Mouse (Mus musculus): Measurements from ENCODE around the gene Kmt2c. TPM values are rescaled to one million over a fixed set of nuclear protein-coding genes. Genes with fewer than 3 reads are reported as not detected.
"Not testable (repeated sequence)": the region's sequence is repeated elsewhere in the genome, so short reads cannot be mapped to it uniquely, and the experiment has no call there.

Kmt2c gene
- polyA plus RNA-seq, 1 experiment from 2014 or later: 10.0 TPM

GRCm38 (mm10) chr5:25256686-25257085, 241.9 kb downstream of the Kmt2c start:
- Histone ChIP-seq H3K27ac (ENCODE audit: low read length) (no peak overlapping the region), H3K9ac (replicated peaks; ENCODE audit: low read length) (no peak overlapping the region), H3K27me3 (ENCODE audit: insufficient read depth, low read length) (no peaks in the 10 kb centered on the region), H3K4me3 (ENCODE audit: low read length) (no peak overlapping the region), H3K36me3 (ENCODE audit: insufficient read depth, low read length) (peaks cover 31% of the 10 kb centered on the region), H3K4me2 (replicated peaks; ENCODE audit: low read depth, low read length) (no peak overlapping the region), H3K4me1 (ENCODE audit: insufficient read depth, low read length) (peaks cover 6% of the 10 kb centered on the region), H3K9me3 (ENCODE audit: low read length) (no peaks in the 10 kb centered on the region)
- ATAC-seq (ENCODE audit: low FRiP score, low TSS enrichment): no peak
- 87% methylated on average over 2 of the region's 2 CpGs for WGBS

- H3K27ac ChIP-seq (ENCODE audit: low read length): 0 out of 2 replicates have a peak overlapping the region, but pooled peaks have one; percentile 85
- ATAC-seq (ENCODE audit: low FRiP score, low TSS enrichment): no peak
These were observed 244.1 kb downstream of the Kmt2c start for GRCm38 (mm10) chr5:25254491-25254890.

DNA sequence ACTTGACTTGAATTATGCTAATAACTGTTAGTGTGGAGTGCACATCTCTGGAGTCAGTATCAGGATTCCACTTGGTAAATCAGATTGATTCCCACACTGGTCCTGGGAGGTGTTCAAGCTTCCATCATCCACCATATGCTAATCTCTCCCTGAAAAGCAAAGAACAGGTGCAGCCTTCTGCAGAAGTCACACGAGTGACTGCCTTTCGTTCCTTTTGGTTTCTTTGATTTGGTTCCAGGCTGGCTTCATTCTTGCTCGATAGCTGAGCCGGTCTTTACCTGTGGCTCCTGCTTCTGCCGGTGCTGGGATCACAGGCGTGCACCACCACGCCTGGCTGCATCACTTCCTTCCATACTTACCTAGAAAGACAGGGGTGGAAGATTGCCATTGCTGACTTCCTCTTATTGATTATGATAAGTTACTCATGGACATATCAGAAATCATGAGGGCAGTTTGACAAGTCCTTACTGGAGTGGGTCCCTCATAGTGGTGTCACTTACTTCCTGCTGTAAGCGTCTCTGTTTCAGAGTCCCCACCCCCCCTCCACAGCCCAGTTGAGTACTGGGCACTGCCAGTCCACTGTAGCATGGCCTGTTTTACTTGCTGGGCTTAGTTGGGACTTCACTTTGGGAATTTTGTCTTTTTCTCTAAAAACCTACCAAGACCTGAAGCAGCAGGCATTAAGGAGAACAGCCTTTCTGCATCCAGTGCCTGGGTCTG, 245.6 kb downstream of the Kmt2c start:
- Histone ChIP-seq H3K4me1 (ENCODE audit: insufficient read depth, low read length) (peaks cover 6% of the 10 kb centered on the region), H3K9ac (replicated peaks; ENCODE audit: low read length) (no peak overlapping the region), H3K4me3 (ENCODE audit: low read length) (no peak overlapping the region), H3K27ac (ENCODE audit: low read length) (peak overlapping the region; percentile 85), H3K4me2 (replicated peaks; ENCODE audit: low read depth, low read length) (no peak overlapping the region), H3K36me3 (ENCODE audit: insufficient read depth, low read length) (peaks cover 35% of the 10 kb centered on the region), H3K27me3 (ENCODE audit: insufficient read depth, low read length) (no peaks in the 10 kb centered on the region), H3K9me3 (ENCODE audit: low read length) (no peaks in the 10 kb centered on the region)
- ATAC-seq (ENCODE audit: low FRiP score, low TSS enrichment): peak; percentile 68
- WGBS: 58% methylated on average over 8 of the region's 8 CpGs

More at GRCm38 (mm10) chr5:25254491-25254890, 244.1 kb downstream of the Kmt2c start:
- no peak overlapping the region for H3K4me2 ChIP-seq (replicated peaks; ENCODE audit: low read depth, low read length)
- peaks cover 6% of the 10 kb centered on the region for H3K4me1 ChIP-seq (ENCODE audit: insufficient read depth, low read length)
- no peak overlapping the region for H3K9ac ChIP-seq (replicated peaks; ENCODE audit: low read length)
- H3K9me3 ChIP-seq (ENCODE audit: low read length): no peaks in the 10 kb centered on the region
- WGBS: 93% methylated on average over 4 of the region's 4 CpGs
- no peak overlapping the region for H3K4me3 ChIP-seq (ENCODE audit: low read length)
- no peaks in the 10 kb centered on the region for H3K27me3 ChIP-seq (ENCODE audit: insufficient read depth, low read length)
- H3K36me3 ChIP-seq (ENCODE audit: insufficient read depth, low read length): peaks cover 46% of the 10 kb centered on the region

- Histone ChIP-seq H3K27me3 (ENCODE audit: insufficient read depth, low read length) (no peaks in the 10 kb centered on the region), H3K36me3 (ENCODE audit: insufficient read depth, low read length) (peaks cover 35% of the 10 kb centered on the region), H3K4me3 (ENCODE audit: low read length) (no peak overlapping the region), H3K27ac (ENCODE audit: low read length) (peak overlapping the region; percentile 85), H3K9me3 (ENCODE audit: low read length) (no peaks in the 10 kb centered on the region), H3K4me1 (ENCODE audit: insufficient read depth, low read length) (peaks cover 6% of the 10 kb centered on the region), H3K4me2 (replicated peaks; ENCODE audit: low read depth, low read length) (no peak overlapping the region), H3K9ac (replicated peaks; ENCODE audit: low read length) (no peak overlapping the region)
- ATAC-seq (ENCODE audit: low FRiP score, low TSS enrichment): peak; percentile 83
- 43% methylated on average over 2 of the region's 2 CpGs for WGBS
These were observed 246.2 kb downstream of the Kmt2c start for GRCm38 (mm10) chr5:25252423-25252822.

GRCm38 (mm10) chr5:25247036-25247435, 251.5 kb downstream of the Kmt2c start:
- peaks cover 18% of the 10 kb centered on the region for H3K36me3 ChIP-seq (ENCODE audit: insufficient read depth, low read length)
- ATAC-seq (ENCODE audit: low FRiP score, low TSS enrichment): peak; percentile 78

DNA sequence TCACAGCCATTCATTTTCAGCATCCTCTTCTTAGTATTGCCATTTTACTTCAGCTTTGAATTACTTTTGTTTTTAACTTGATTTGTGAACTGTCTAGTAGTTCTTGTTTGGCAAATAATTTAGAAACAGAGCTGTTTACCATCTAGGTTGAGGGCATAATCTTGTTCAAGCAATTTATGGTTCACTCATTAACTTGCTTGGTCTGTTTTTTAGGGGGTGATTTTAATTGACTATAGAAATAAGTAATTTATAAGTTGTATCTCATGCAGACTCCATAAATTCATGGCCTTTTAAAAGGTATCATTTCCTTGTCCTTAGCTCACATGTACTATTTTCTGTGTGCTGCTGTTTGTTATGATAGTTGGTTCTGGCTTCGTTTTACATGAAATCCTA, 252.1 kb downstream of the Kmt2c start:
- Histone ChIP-seq H3K9me3 (ENCODE audit: low read length) (no peaks in the 10 kb centered on the region), H3K9ac (replicated peaks; ENCODE audit: low read length) (no peak overlapping the region), H3K36me3 (ENCODE audit: insufficient read depth, low read length) (peaks cover 13% of the 10 kb centered on the region), H3K27ac (ENCODE audit: low read length) (peak overlapping the region; percentile 87), H3K4me2 (replicated peaks; ENCODE audit: low read depth, low read length) (no peak overlapping the region), H3K4me1 (ENCODE audit: insufficient read depth, low read length) (peaks cover 3% of the 10 kb centered on the region), H3K4me3 (ENCODE audit: low read length) (no peak overlapping the region), H3K27me3 (ENCODE audit: insufficient read depth, low read length) (no peaks in the 10 kb centered on the region)
- 39% methylated on average over 1 of the region's 1 CpGs for WGBS
- ATAC-seq (ENCODE audit: low FRiP score, low TSS enrichment): no peak

More at GRCm38 (mm10) chr5:25247036-25247435, 251.5 kb downstream of the Kmt2c start:
- Histone ChIP-seq H3K27ac (ENCODE audit: low read length) (peak overlapping the region; percentile 80), H3K4me2 (replicated peaks; ENCODE audit: low read depth, low read length) (no peak overlapping the region), H3K27me3 (ENCODE audit: insufficient read depth, low read length) (no peaks in the 10 kb centered on the region), H3K4me3 (ENCODE audit: low read length) (no peak overlapping the region), H3K9me3 (ENCODE audit: low read length) (no peaks in the 10 kb centered on the region), H3K4me1 (ENCODE audit: insufficient read depth, low read length) (peaks cover 3% of the 10 kb centered on the region), H3K9ac (replicated peaks; ENCODE audit: low read length) (no peak overlapping the region)
- 70% methylated on average over 3 of the region's 3 CpGs for WGBS

- peak overlapping the region; percentile 87 for H3K27ac ChIP-seq (ENCODE audit: low read length)
- WGBS: 68% methylated on average over 10 of the region's 10 CpGs
These were observed 252.6 kb downstream of the Kmt2c start for GRCm38 (mm10) chr5:25245806-25246472.

DNA sequence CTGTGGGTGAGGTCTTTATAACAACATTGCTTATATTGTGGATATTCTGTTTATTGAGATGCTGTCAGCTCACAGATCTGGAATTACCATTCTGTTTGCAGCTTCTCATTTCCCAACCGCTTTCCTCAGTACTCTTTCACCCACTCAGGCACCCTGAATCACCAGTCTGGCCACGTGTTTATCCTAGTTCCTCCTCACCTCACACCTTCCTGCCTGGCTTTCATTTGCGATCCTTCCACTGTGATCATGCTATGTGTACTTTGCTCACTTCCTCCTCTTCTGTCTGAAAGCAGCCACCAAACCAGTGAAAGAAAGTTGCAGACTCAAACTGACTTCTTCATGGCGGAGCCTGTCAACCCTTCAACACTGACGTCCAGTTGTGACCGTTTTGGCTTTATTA, 255.5 kb downstream of the Kmt2c start:
- Histone ChIP-seq H3K27ac (ENCODE audit: low read length) (no peak overlapping the region), H3K4me3 (ENCODE audit: low read length) (no peak overlapping the region), H3K27me3 (ENCODE audit: insufficient read depth, low read length) (no peaks in the 10 kb centered on the region), H3K36me3 (ENCODE audit: insufficient read depth, low read length) (peaks cover 4% of the 10 kb centered on the region; the same call in 1 of the 2 replicates), H3K9ac (replicated peaks; ENCODE audit: low read length) (no peak overlapping the region), H3K9me3 (ENCODE audit: low read length) (no peaks in the 10 kb centered on the region), H3K4me2 (replicated peaks; ENCODE audit: low read depth, low read length) (no peak overlapping the region), H3K4me1 (ENCODE audit: insufficient read depth, low read length) (peaks cover 3% of the 10 kb centered on the region)
- ATAC-seq (ENCODE audit: low FRiP score, low TSS enrichment): no peak
- 81% methylated on average over 6 of the region's 6 CpGs for WGBS

More at GRCm38 (mm10) chr5:25245806-25246472, 252.6 kb downstream of the Kmt2c start:
- Histone ChIP-seq H3K4me3 (ENCODE audit: low read length) (no peak overlapping the region), H3K9ac (replicated peaks; ENCODE audit: low read length) (no peak overlapping the region), H3K36me3 (ENCODE audit: insufficient read depth, low read length) (peaks cover 8% of the 10 kb centered on the region), H3K4me1 (ENCODE audit: insufficient read depth, low read length) (peaks cover 3% of the 10 kb centered on the region), H3K4me2 (replicated peaks; ENCODE audit: low read depth, low read length) (no peak overlapping the region), H3K27me3 (ENCODE audit: insufficient read depth, low read length) (no peaks in the 10 kb centered on the region), H3K9me3 (ENCODE audit: low read length) (no peaks in the 10 kb centered on the region)
- no peak for ATAC-seq (ENCODE audit: low FRiP score, low TSS enrichment)

- not testable (repeated sequence) for H3K9ac ChIP-seq (replicated peaks; ENCODE audit: low read length); H3K27me3 ChIP-seq (ENCODE audit: insufficient read depth, low read length); H3K9me3 ChIP-seq (ENCODE audit: low read length); H3K36me3 ChIP-seq (ENCODE audit: insufficient read depth, low read length); H3K4me3 ChIP-seq (ENCODE audit: low read length); ATAC-seq (ENCODE audit: low FRiP score, low TSS enrichment); H3K27ac ChIP-seq (ENCODE audit: low read length)
- Histone ChIP-seq H3K4me1 (ENCODE audit: insufficient read depth, low read length) (peaks cover 14% of the 10 kb centered on the region), H3K4me2 (replicated peaks; ENCODE audit: low read depth, low read length) (0 out of 2 replicates have a peak overlapping the region, but pooled peaks have one; percentile 72)
- WGBS: 78% methylated on average over 1 of the region's 1 CpGs
These were observed 274.2 kb downstream of the Kmt2c start for GRCm38 (mm10) chr5:25224377-25224776.
